Mouse (Mus musculus): ENCODE data around the gene Ppp2r3a.

- TF ChIP-seq CTCF (IDR thresholded peaks at IDR 0.05; ENCODE audit: extremely low read depth, insufficient read depth, insufficient read length, insufficient replicate concordance) (no peak), POLR2A (IDR thresholded peaks at IDR 0.05; ENCODE audit: low read depth, low read length) (no peak)
These were observed 39.3 kb upstream of the Ppp2r3a start for GRCm38 (mm10) chr9:101290876-101291275.

Measured in spleen, adult 2 months (tissue).